Comparison of ENCODE assay signal across 11 mouse cellular contexts in genomic region chr10:39552351-39552814, GRCm38 (mm10).
DNase-seq lines count a peak whose midpoint lies in the region; ATAC-seq and TF ChIP-seq lines count a peak whose summit lies in the region.
"Had no signal": no experiment of that assay in that cellular context is flagged by ENCODE, and none has a peak within 500 bp of the region (broad histone marks: within the 10 kb centered on the region; RNA-seq: fewer than 3 reads in every experiment).

No protein-coding gene starts in this region.

- no peak overlapping the region for H3K9ac ChIP-seq in intestine, embryonic 14.5 days (ENCODE audit: low read length)
- no peak overlapping the region for H3K9ac ChIP-seq in intestine, postnatal 0 days (ENCODE audit: low read depth, low read length)
- peak overlapping the region; percentile 50 for H3K9ac ChIP-seq in embryonic facial prominence, embryonic 11.5 days (replicated peaks; ENCODE audit: low read length)
- peak overlapping the region; percentile 28 for H3K9ac ChIP-seq in hindbrain, embryonic 12.5 days
- peak overlapping the region; percentile 14; the same call in 1 of the 2 replicates for H3K9ac ChIP-seq in midbrain, postnatal 0 days (replicated peaks; ENCODE audit: low read length, poor library complexity, severe bottlenecking)

- peaks cover 9% of the 10 kb centered on the region; the same call in 1 of the 2 replicates for H3K36me3 ChIP-seq in intestine, embryonic 14.5 days (ENCODE audit: control insufficient read depth, insufficient read depth, low read length)
- H3K36me3 ChIP-seq in intestine, postnatal 0 days (ENCODE audit: control insufficient read depth, insufficient read depth) = peaks cover 11% of the 10 kb centered on the region; the same call in 1 of the 2 replicates
- no peaks in the 10 kb centered on the region for H3K36me3 ChIP-seq in embryonic facial prominence, embryonic 11.5 days (replicated peaks; ENCODE audit: control insufficient read depth, insufficient read depth, low read depth, low read length)
- H3K36me3 ChIP-seq in hindbrain, embryonic 12.5 days = no peaks in the 10 kb centered on the region; the same call in 1 of the 2 replicates
- peaks cover under 1% of the 10 kb centered on the region; the same call in 1 of the 2 replicates for H3K36me3 ChIP-seq in midbrain, postnatal 0 days (ENCODE audit: insufficient read depth, low read length)

- no peak for DNase-seq in intestine, embryonic 14.5 days (ENCODE audit: low spot score)
- DNase-seq in embryonic facial prominence, embryonic 11.5 days (ENCODE audit: low spot score) = peak; percentile 53
- DNase-seq in midbrain, postnatal 0 days (ENCODE audit: low spot score) = peak; percentile 70
- no peak for DNase-seq in urinary bladder, adult 18-20 months (ENCODE audit: low spot score in 2 of 2)
- DNase-seq in heart, postnatal 25 days (ENCODE audit: low spot score) = no peak
- DNase-seq: adrenal gland, postnatal 25 days; thymus, adult 18-20 months had no signal

- no peaks in the 10 kb centered on the region for H3K9me3 ChIP-seq in intestine, embryonic 14.5 days (ENCODE audit: control insufficient read depth, low read length)
- H3K9me3 ChIP-seq in intestine, postnatal 0 days (ENCODE audit: control insufficient read depth) = no peaks in the 10 kb centered on the region
- no peaks in the 10 kb centered on the region for H3K9me3 ChIP-seq in embryonic facial prominence, embryonic 11.5 days (replicated peaks; ENCODE audit: control insufficient read depth, low read length)
- H3K9me3 ChIP-seq in hindbrain, embryonic 12.5 days (replicated peaks) = no peaks in the 10 kb centered on the region
- no peaks in the 10 kb centered on the region for H3K9me3 ChIP-seq in midbrain, postnatal 0 days (ENCODE audit: low read length)

- no peaks in the 10 kb centered on the region for H3K27me3 ChIP-seq in intestine, embryonic 14.5 days (replicated peaks; ENCODE audit: control insufficient read depth, insufficient read depth, low read length)
- H3K27me3 ChIP-seq in intestine, postnatal 0 days (replicated peaks; ENCODE audit: control insufficient read depth, insufficient read depth, low read length) = no peaks in the 10 kb centered on the region
- no peaks in the 10 kb centered on the region for H3K27me3 ChIP-seq in embryonic facial prominence, embryonic 11.5 days (ENCODE audit: control insufficient read depth, insufficient read depth, low read length)
- H3K27me3 ChIP-seq in hindbrain, embryonic 12.5 days = no peaks in the 10 kb centered on the region
- H3K27me3 ChIP-seq in midbrain, postnatal 0 days (ENCODE audit: insufficient read depth, low read length) = no peaks in the 10 kb centered on the region

- no peak overlapping the region for H3K4me3 ChIP-seq in intestine, embryonic 14.5 days (ENCODE audit: low read depth, low read length)
- H3K4me3 ChIP-seq in intestine, postnatal 0 days (ENCODE audit: low read depth, low read length) = no peak overlapping the region
- H3K4me3 ChIP-seq in embryonic facial prominence, embryonic 11.5 days (ENCODE audit: low read depth, low read length) = no peak overlapping the region
- no peak overlapping the region for H3K4me3 ChIP-seq in hindbrain, embryonic 12.5 days
- H3K4me3 ChIP-seq in midbrain, postnatal 0 days (ENCODE audit: low read depth, low read length) = no peak overlapping the region
- H3K4me3 ChIP-seq: myocyte had no signal

- 19% methylated on average over 6 of the region's 6 CpGs for WGBS in intestine, embryonic 14.5 days
- 19% methylated on average over 6 of the region's 6 CpGs for WGBS in intestine, postnatal 0 days
- 11% methylated on average over 6 of the region's 6 CpGs for WGBS in embryonic facial prominence, embryonic 11.5 days
- WGBS in hindbrain, embryonic 12.5 days = 7% methylated on average over 6 of the region's 6 CpGs
- whole genome bisulfite sequencing in midbrain, postnatal 0 days = 2% methylated on average over 6 of the region's 6 CpGs

- H3K4me2 ChIP-seq in intestine, embryonic 14.5 days (ENCODE audit: low read length) = no peak overlapping the region
- no peak overlapping the region for H3K4me2 ChIP-seq in intestine, postnatal 0 days (replicated peaks; ENCODE audit: low read depth)
- H3K4me2 ChIP-seq in embryonic facial prominence, embryonic 11.5 days (ENCODE audit: low read depth, low read length) = no peak overlapping the region
- peak overlapping the region; percentile 21; the same call in 1 of the 2 replicates for H3K4me2 ChIP-seq in hindbrain, embryonic 12.5 days (replicated peaks)
- no peak overlapping the region for H3K4me2 ChIP-seq in midbrain, postnatal 0 days (ENCODE audit: low read depth, low read length, poor library complexity, severe bottlenecking)

- ATAC-seq in intestine, embryonic 14.5 days (replicated peaks; ENCODE audit: low FRiP score, low TSS enrichment, low read depth) = peak; percentile 38; the same call in 1 of the 2 replicates
- ATAC-seq in intestine, postnatal 0 days = no peak
- peak; percentile 50; the same call in 1 of the 2 replicates for ATAC-seq in embryonic facial prominence, embryonic 11.5 days (replicated peaks; ENCODE audit: insufficient number of reproducible peaks, low FRiP score, low TSS enrichment, low read depth)
- peak; percentile 68 for ATAC-seq in hindbrain, embryonic 12.5 days (ENCODE audit: low FRiP score)
- ATAC-seq in midbrain, postnatal 0 days (ENCODE audit: low FRiP score) = peak; percentile 66
- ATAC-seq in activated CD4-positive, CD25-positive, alpha-beta regulatory T cell, adult 4 months = no peak

- intact Hi-C loops in heart, postnatal 25 days (cut with DNase I) = no loop called here

- peak overlapping the region; percentile 68; the same call in 1 of the 2 replicates for H3K27ac ChIP-seq in intestine, embryonic 14.5 days (ENCODE audit: low read depth)
- H3K27ac ChIP-seq in intestine, postnatal 0 days (ENCODE audit: low read depth, low read length) = no peak overlapping the region
- peak overlapping the region; percentile 62 for H3K27ac ChIP-seq in embryonic facial prominence, embryonic 11.5 days (replicated peaks; ENCODE audit: low read depth, low read length)
- H3K27ac ChIP-seq in hindbrain, embryonic 12.5 days = peak overlapping the region; percentile 96
- H3K27ac ChIP-seq in midbrain, postnatal 0 days (ENCODE audit: low read depth, low read length) = peak overlapping the region; percentile 78

- TF ChIP-seq CTCF in intestine, postnatal 0 days (IDR thresholded peaks at IDR 0.05; ENCODE audit: low read depth) = no peak
- TF ChIP-seq CTCF in midbrain, postnatal 0 days (IDR thresholded peaks at IDR 0.05) = no peak

- peaks cover 32% of the 10 kb centered on the region for H3K4me1 ChIP-seq in intestine, embryonic 14.5 days (replicated peaks; ENCODE audit: control insufficient read depth, insufficient read depth, low read length)
- H3K4me1 ChIP-seq in intestine, postnatal 0 days (replicated peaks; ENCODE audit: control insufficient read depth, insufficient read depth, low read length) = 0 out of 2 replicates have a peak, but pooled peaks cover 8% of the 10 kb centered on the region
- H3K4me1 ChIP-seq in embryonic facial prominence, embryonic 11.5 days (ENCODE audit: control insufficient read depth, insufficient read depth, low read length) = peaks cover 11% of the 10 kb centered on the region; the same call in 1 of the 2 replicates
- peaks cover 75% of the 10 kb centered on the region for H3K4me1 ChIP-seq in hindbrain, embryonic 12.5 days
- peaks cover 12% of the 10 kb centered on the region for H3K4me1 ChIP-seq in midbrain, postnatal 0 days (ENCODE audit: insufficient read depth, low read length)

Comparison
In these comparisons a context has a peak if more than half of its experiments do, and no peak if none do; other contexts are left out.
1. ATAC-seq: peak in intestine, embryonic 14.5 days (single experiment), embryonic facial prominence, embryonic 11.5 days (single experiment), hindbrain, embryonic 12.5 days (single experiment) and midbrain, postnatal 0 days (single experiment); none in intestine, postnatal 0 days (single experiment) and activated CD4-positive, CD25-positive, alpha-beta regulatory T cell, adult 4 months (single experiment).
2. DNase-seq: peak in embryonic facial prominence, embryonic 11.5 days (single experiment) and midbrain, postnatal 0 days (single experiment); none in intestine, embryonic 14.5 days (single experiment), urinary bladder, adult 18-20 months (0 of 2) and heart, postnatal 25 days (single experiment).
3. H3K9ac ChIP-seq: peak in embryonic facial prominence, embryonic 11.5 days (single experiment), hindbrain, embryonic 12.5 days (single experiment) and midbrain, postnatal 0 days (single experiment); none in intestine, embryonic 14.5 days (single experiment) and intestine, postnatal 0 days (single experiment).